Mouse (Mus musculus) brain, embryonic 14.5 days (tissue): Measurements from ENCODE around the gene C1qtnf6.

Source experiments
- CTCF ChIP-seq: fragments of 200-500 bp; IDR thresholded peaks from 2 replicates; pipeline ENCODE4 v1.5.1; 2012; ENCODE audit warnings: inconsistent platforms, mild to moderate bottlenecking, moderate library complexity, borderline replicate concordance; ENCODE audit not compliant: insufficient read depth, insufficient read length; ENCODE audit errors: extremely low read depth
- POLR2A ChIP-seq: fragments of 200-500 bp; IDR thresholded peaks from 2 replicates; pipeline ENCODE4 v1.6.1; 2012; ENCODE audit warnings: mild to moderate bottlenecking, inconsistent platforms, borderline replicate concordance; ENCODE audit not compliant: poor library complexity, insufficient read depth, insufficient read length, severe bottlenecking; ENCODE audit errors: extremely low read depth

DNA sequence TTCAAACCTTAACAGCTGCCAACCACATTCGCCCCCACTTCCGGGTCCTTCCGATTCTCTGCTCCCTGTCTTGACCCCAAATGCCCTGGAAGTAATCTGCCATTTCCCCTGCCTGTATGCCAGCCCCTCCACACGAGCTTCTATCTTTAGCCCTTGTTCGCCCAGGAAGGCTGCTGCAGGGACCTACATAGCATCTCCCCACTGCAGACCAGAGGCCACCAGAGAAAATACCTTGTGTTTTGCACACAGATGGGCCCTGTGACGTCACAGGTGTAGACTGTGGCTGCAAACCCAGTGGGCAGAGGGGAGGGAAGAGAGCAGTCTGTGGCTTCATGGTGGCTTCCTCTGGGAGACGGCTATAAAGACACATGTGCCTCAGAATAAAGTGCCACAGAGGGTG lies 13.0 kb downstream of the C1qtnf6 start:
- TF ChIP-seq CTCF (no peak), POLR2A (no peak)
